Mouse (Mus musculus) skeletal muscle tissue, adult 2 months (tissue): ENCODE measurements around the gene Tarbp1.

Experiments
- DNase-seq: peaks from one replicate; pipeline ENCODE4 v3.0.0-alpha.2; 2012; ENCODE audit warnings: low read depth, low spot score

The Tarbp1 gene

GRCm38 (mm10) chr8:126474299-126475187 is at the start of gene Tarbp1:
TSS of gene Tarbp1 (minus strand) at chr8:126475065.
- peak; percentile 90 for DNase-seq

GRCm38 (mm10) chr8:126524233-126524985 is 49.5 kb upstream of the Tarbp1 start:
- DNase-seq = peak; percentile 86

- peak; percentile 65 for DNase-seq
Observed at GRCm38 (mm10) chr8:126523060-126523574, 48.3 kb upstream of the Tarbp1 start.

- no peak for DNase-seq
Observed at GRCm38 (mm10) chr8:126519447-126519975, 44.6 kb upstream of the Tarbp1 start.

- DNase-seq = peak; percentile 99
Observed at GRCm38 (mm10) chr8:126516620-126517577, 42.0 kb upstream of the Tarbp1 start.

DNA sequence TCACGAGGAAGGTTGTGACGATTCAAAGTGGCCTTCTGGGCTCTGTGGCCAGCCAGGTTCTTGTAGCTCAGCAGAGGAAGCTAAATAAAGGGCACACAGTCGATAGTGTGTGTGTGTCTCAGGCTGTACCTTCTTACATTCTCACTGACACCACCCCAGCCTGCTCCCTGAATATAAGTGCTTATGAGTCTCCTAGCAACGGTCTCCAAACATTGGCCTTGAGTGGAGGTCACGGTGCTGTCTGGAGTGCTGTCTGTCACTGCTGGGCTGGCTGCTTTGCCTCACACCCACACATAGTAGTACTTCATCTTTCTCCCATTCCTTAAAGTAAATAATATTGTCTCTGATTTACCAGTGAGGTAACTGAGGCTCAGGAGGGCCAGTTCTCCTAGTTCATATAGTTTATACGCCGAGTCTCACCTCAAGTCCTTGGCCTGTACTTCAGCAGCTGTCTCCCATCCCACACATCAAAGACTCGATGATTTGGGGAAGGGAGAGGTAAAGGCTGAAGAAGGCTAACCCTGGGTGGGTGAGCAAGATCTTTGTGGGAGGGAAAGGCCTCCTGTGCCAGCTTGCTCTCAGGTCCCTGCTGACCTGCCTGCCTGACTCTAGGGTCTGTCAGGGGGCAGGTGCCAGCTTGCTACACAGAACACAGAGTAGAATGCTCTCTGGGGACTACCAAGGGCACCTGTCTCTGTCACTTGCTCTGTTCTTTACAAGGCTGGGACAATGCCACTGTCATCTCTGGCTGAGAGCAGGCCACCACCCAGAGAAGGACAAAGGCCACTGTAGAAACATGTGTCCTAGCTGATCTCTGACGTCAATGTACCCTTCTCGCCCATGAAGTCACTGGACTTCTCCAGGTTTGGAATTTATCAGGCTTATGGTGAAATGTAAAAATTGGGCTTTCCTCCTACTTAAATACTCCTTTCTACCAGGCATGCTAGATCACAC is 39.4 kb upstream of the Tarbp1 start:
- peak; percentile 91 for DNase-seq

- no peak for DNase-seq
Observed at GRCm38 (mm10) chr8:126510866-126511265, 36.0 kb upstream of the Tarbp1 start.

DNA sequence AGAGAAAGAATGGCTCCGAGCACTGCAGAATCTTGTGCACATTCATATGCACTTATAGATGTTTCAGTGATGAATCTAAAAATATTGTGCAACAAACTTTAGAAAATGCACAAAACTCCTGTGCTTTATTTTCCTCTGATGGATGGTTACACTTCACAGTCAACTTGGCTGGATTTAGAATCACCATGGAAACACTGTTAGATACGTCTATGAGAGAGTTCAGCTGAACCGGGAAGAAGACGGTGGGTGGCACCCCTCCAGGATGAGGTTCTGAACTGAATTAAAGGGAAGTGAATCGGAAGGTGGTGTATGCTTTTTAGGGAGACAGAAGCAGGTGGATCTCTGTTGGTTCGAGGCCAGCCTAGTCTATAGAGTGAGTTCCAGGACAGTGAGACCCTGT is 34.8 kb upstream of the Tarbp1 start:
- DNase-seq = no peak

DNA sequence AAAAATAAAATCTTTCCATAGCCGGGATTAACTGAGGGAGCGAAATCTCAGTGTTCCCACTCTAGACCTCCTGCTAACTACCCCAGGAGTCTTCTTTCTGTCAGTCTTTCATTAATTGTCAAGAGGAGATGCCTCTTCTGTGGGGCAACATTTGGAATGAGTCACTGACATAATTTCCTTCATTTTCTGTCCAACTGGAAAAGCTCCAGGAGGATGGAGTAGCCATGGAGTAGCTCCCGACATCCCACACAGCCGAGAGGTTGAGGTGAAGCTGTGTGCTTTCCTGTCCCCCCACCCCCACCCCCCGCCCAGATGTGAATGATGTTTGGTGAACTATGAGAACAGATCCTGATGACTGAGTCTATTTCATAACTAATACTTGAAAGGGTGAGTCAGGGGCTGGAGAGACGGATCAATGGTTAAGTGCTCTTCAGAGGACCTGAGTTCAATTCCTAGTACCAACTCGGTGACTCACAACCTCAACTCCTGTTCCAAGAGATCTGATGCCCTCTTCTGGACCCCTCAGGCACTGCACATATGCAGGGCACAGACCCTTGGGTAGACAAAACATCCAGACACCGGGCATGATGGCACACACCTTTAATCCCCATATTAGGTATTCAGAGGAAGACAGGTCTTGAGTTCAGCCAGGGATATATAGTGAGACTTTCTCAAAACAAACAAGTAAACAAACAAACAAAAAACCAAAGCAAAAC is 34.2 kb upstream of the Tarbp1 start:
- DNase-seq = no peak

DNA sequence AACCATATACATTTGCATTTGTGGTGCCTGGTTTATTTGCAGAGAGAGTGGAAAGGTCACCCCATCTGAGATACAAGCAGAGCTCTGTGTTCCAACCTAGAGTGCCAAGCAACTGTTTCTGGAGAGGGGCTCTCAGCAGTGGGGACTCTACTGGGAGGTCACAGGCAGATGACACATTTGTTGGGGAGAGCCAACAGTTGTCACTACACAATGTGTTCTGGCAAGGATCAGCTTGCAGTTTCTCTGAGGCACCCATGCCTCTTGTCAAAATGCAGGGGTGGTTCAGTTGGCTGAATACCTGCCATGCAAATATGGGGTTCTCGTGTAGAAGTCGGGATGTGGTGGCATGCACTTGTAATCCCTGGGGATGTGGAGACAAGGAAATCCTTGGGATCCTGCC is 33.4 kb upstream of the Tarbp1 start:
- DNase-seq = no peak

- DNase-seq = no peak
Observed at GRCm38 (mm10) chr8:126504492-126505182, 29.8 kb upstream of the Tarbp1 start.

- DNase-seq = no peak
Observed at GRCm38 (mm10) chr8:126502722-126503121, 27.9 kb upstream of the Tarbp1 start.

DNA sequence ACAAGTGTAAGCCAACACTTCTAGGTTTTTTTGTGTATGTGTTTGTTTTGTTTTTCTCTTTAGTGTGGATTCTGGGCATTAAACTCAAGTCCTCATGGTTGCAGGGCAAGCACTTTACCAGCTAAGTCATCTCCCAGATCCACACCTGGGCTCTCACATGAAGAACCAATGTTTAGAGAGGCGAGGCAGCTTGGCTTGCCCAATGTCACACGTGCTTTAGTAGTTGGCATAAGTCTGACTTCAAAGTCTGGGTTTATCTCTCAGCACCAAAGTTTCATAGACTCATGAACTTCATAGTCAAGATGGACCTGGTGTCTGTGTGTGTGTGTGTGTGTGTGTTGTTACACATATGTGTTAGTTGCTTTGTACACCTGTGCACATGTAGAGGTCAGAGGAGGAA is 24.5 kb upstream of the Tarbp1 start:
- DNase-seq = no peak

- no peak for DNase-seq
Observed at GRCm38 (mm10) chr8:126498465-126498864, 23.6 kb upstream of the Tarbp1 start.

GRCm38 (mm10) chr8:126497541-126498428 is 22.9 kb upstream of the Tarbp1 start:
- peak; percentile 96 for DNase-seq

DNA sequence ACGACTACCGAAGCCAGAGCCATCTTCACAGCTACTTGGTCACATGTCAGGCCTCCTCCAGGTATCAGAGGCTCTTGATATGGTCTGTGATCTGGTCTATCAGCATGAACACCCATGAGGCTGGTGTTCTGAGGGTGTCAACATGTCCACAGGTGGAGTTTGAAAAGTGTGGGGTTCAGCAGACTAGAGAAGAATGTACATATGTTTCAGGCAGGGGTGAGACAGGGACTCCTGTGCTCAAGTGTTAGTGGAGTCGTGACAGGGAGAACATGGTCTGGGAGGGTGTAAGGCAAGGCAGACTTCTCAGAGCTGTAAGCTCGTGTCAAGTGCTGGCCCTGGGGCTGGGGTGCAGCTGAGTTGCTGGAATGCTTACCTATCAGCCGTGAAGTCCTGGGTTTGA is 22.1 kb upstream of the Tarbp1 start:
- DNase-seq = no peak

GRCm38 (mm10) chr8:126495461-126495860 is 20.6 kb upstream of the Tarbp1 start:
- no peak for DNase-seq
